Mouse (Mus musculus) neural tube, embryonic 10.5 days (tissue): ENCODE measurements at regions not wholly inside any gene's neighbourhood (a gene's known extent, or its start where the extent isn't known, plus 50 kb on each side); places are given as distances from the start of the nearest gene placed in this dataset.
A peak's percentile ranks its signal among the peaks of the same experiment; 100 is the strongest.

Source experiments
- DNase-seq: peaks from one replicate; pipeline ENCODE4 v3.0.0-alpha.2; 2017; ENCODE audit warnings: low spot score; ENCODE audit errors: extremely low spot score

- no peak for DNase-seq
Observed at GRCm38 (mm10) chr12:71481371-71481770, 171.7 kb downstream of the Dact1 start.

GRCm38 (mm10) chr12:71481899-71482593 is 172.4 kb downstream of the Dact1 start:
- DNase-seq = no peak

GRCm38 (mm10) chr12:71482619-71483018 is 172.9 kb downstream of the Dact1 start:
- no peak for DNase-seq

- DNase-seq = no peak
Observed at GRCm38 (mm10) chr12:71483536-71484165, 174.0 kb downstream of the Dact1 start.

GRCm38 (mm10) chr12:71484286-71484685 is 174.6 kb downstream of the Dact1 start:
- DNase-seq = no peak

GRCm38 (mm10) chr12:71486078-71486477 is 176.4 kb downstream of the Dact1 start:
- no peak for DNase-seq

GRCm38 (mm10) chr12:71487591-71488435 is 178.1 kb downstream of the Dact1 start:
- no peak for DNase-seq

- no peak for DNase-seq
Observed at GRCm38 (mm10) chr12:71489295-71489694, 179.6 kb downstream of the Dact1 start.

GRCm38 (mm10) chr12:71494803-71495293 is 185.2 kb downstream of the Dact1 start:
- no peak for DNase-seq

- DNase-seq = no peak
Observed at GRCm38 (mm10) chr12:71498246-71499029, 188.8 kb downstream of the Dact1 start.

GRCm38 (mm10) chr12:71501299-71501810 is 191.7 kb downstream of the Dact1 start:
- no peak for DNase-seq

GRCm38 (mm10) chr12:71503265-71503664 is 193.6 kb downstream of the Dact1 start:
- DNase-seq = no peak

- no peak for DNase-seq
Observed at GRCm38 (mm10) chr12:71506206-71506605, 196.5 kb downstream of the Dact1 start.

GRCm38 (mm10) chr12:71506716-71507115 is 197.0 kb downstream of the Dact1 start:
- DNase-seq = no peak

- no peak for DNase-seq
Observed at GRCm38 (mm10) chr12:71512915-71513612, 203.4 kb downstream of the Dact1 start.

GRCm38 (mm10) chr12:71519520-71519919 is 209.8 kb downstream of the Dact1 start:
- DNase-seq = no peak

- no peak for DNase-seq
Observed at GRCm38 (mm10) chr12:71521936-71522335, 212.3 kb downstream of the Dact1 start.

- no peak for DNase-seq
Observed at GRCm38 (mm10) chr12:71522451-71522850, 212.8 kb downstream of the Dact1 start.

- DNase-seq = peak; percentile 21
Observed at GRCm38 (mm10) chr12:71524156-71524555, 214.5 kb downstream of the Dact1 start.

- DNase-seq = no peak
Observed at GRCm38 (mm10) chr12:71525255-71525927, 215.7 kb downstream of the Dact1 start.
